Mouse (Mus musculus): ENCODE results near the gene Zbtb4.

DNA sequence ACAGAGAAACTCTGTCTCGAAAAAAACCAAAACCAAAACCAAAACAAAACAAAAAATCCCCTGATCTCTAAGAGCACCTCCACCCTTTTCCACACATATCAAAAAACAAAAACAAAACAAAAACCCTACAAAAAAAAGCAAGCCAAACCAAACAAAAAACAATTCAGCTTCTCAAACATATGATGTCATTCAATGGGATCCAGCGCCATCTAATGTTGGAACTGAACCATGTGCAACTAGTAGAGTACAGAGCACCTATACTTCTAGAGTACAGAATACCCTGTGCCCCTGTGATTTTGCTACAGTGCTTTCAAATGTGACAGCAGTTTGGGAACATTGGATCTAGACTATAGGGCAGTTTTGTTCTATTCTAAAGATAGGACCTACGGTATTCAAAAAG is 11.0 kb upstream of the Zbtb4 start:
- TF ChIP-seq CTCF (IDR thresholded peaks at IDR 0.05; ENCODE audit: control insufficient read depth, insufficient read depth, insufficient read length) (peak; percentile 25), MYOD1 (IDR thresholded peaks at IDR 0.05; ENCODE audit: control insufficient read depth, insufficient read length, low read depth) (no peak), MAX (IDR thresholded peaks at IDR 0.05) (peak; percentile 29), CEBPB (IDR thresholded peaks at IDR 0.05; ENCODE audit: low read depth) (no peak)
